Mouse (Mus musculus): Measurements from ENCODE around the gene Fdps.

DNA sequence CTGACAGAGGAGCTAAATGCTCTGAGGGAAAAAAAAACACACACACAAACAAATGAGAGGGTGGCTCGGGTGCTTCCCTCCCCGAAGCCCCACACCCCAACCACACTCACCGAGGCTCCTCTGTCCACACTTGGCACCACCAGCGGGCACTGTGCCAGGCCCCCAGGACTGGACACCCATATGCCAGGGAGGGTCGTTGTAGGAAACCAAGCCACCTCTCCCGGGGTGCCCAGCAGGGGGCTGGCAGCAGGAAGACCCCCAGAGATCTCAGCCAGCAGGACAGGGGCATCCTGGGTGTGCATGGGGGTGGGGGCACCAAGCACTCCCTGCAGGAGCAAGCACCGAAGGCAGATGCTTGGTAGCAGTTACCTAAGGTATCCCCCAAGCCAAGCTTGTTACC is 948 bp downstream of the Fdps start, which contains the start of gene Gm43738:
- no peak for TF ChIP-seq POLR2A (IDR thresholded peaks at IDR 0.05; ENCODE audit: control insufficient read depth, extremely low read depth, insufficient read depth, low read length, poor library complexity)
- no peak for TF ChIP-seq CTCF (IDR thresholded peaks at IDR 0.05; ENCODE audit: borderline replicate concordance, control insufficient read depth, extremely low read depth, insufficient read depth, low read length, poor library complexity)

Measured in thymus, adult 2 months (tissue).